Mouse (Mus musculus) thymus, postnatal 10 days (tissue): ENCODE results near the gene Resf1.
A peak's percentile ranks its signal among the peaks of the same experiment; 100 is the strongest.
"Not testable (repeated sequence)": the region's sequence is repeated elsewhere in the genome, so short reads cannot be mapped to it uniquely, and the experiment has no call there.

Source experiments
- DNase-seq, 2 experiments: peaks; one replicate each; pipeline ENCODE4 v3.0.0; 2021; ENCODE audit warnings: low spot score in 2 of 2

The Resf1 gene

GRCm38 (mm10) chr6:149308956-149309932, at the start of gene Resf1:
Resf1 (plus strand) TSS chr6:149309414.
- peak; percentile 82 to 85 for DNase-seq

GRCm38 (mm10) chr6:149260801-149261239, 48.4 kb upstream of the Resf1 start:
- no peak for DNase-seq

GRCm38 (mm10) chr6:149267951-149268350, 41.3 kb upstream of the Resf1 start:
- DNase-seq = no peak

DNA sequence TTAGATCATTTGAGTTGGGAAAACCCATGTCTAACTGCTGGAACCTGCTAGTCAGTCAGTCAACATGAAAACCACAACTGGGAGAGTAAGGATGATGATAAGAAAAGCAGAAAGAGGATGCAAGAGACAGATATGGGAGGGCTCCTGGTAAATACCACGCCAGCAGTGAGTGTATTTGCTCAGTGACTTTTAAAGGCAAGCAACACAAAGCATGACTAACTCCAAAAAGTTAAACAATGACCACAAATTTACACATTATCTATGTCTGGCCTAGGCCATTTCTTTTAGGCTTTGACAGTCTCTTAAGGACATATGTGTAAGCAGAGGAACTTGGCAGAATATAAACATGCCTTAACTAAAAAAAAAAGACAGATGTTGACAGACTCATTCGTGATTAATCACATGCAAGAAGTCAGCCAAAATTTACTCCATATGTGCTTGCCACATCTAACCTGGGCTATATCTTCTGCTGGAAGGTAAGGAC, 30.9 kb upstream of the Resf1 start:
- no peak for DNase-seq

DNA sequence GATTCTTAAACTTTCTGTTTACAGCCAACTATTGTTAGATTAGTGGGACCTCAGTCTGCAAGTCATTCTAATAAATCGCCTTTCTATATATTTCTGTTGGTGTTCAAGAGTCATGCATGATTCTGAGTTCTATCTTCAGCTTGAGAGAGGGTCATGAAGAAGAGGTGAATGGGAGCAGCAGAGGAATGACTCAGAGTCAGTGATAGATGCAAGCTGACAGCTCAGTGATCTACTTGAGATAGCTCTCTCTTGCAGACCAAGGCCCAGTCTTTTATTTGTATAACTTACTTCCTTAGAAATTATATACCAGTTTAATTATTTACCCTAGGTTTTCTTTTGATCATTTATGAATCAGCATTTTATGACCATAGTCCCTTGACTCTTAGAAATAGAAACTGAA, 30.3 kb upstream of the Resf1 start:
- DNase-seq = no peak

- DNase-seq = no peak
Observed at GRCm38 (mm10) chr6:149280511-149280910, 28.7 kb upstream of the Resf1 start.

- DNase-seq = not testable (repeated sequence)
Observed at GRCm38 (mm10) chr6:149288190-149288589, 21.0 kb upstream of the Resf1 start.

GRCm38 (mm10) chr6:149303231-149303630, 6.0 kb upstream of the Resf1 start:
- not testable (repeated sequence) for DNase-seq

DNA sequence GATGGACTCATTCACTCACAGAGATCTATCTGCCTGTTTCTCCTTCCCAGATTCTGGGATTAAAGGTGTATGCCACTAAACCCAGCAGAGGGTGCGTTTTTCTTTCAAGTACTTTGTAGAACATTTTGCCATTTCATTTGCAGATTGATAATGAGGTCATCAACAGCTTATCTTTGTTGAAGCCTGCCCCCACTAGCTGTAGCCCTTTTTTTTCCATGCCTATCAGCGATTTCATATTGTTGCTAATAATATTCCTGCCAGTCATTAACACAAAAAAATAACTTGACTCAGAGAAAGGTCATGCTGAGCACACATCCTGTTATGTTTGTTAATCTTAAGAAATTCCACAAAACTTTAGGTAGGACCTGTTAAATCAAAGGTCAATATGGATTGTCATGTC, 2.1 kb upstream of the Resf1 start:
- no peak for DNase-seq

DNA sequence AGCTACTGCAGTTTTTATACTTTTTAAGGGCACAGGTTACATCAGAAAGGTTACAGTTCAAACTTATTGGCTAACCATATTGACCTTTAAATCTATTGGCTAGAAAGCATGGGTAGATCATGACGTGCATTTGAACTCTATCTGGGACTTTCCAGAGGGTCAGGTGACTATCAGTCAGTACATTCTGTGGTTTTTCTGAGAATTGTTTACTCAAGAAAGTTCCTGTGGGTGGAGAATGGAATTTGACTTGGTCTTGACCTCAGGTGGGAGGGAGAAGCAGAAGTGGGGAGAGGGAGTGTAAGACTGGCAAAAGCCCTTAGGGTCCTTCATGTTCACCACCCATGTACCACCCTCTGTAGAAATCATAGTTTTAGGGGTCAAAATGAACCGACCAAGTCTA, 1.4 kb upstream of the Resf1 start:
- no peak for DNase-seq

DNA sequence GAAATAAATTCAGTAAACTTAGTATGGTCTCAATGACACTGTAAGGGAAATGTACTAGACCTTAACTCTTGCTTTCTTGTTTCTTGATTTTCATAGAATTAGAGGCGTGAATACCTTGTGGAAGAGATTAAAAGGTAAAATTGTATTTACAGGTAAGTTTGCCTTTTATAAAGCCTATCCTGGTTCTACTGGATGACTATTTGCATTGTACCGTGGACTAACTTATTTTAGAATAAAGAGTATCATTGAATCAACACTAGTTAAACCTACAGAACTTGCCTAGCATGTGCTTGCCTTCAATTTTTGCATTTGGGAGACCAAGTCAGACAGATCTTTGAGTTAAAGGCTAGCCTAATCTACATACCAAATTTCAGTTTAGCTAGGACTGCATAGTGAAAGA, 1.0 kb downstream of the Resf1 start:
- no peak for DNase-seq

DNA sequence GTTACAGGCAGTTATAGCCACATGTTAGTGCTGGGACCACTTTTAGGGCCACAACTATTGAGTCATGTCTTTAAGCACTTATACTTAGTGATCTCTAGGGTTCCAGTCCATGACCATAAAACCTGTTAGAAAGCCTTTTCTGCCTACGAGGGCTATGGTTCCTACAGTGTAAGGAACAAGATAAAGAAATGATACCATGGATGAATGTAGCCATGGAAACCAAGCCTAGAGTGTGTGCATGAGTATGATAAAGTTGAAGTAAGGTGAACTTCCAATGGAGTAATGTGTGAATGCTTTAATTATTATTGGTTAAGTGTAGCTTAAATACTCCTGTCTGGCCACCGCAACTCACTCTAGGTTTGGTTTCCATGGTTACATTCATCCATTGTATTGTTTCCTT, 1.8 kb downstream of the Resf1 start:
- DNase-seq = no peak

GRCm38 (mm10) chr6:149311778-149312177, 2.6 kb downstream of the Resf1 start:
- no peak for DNase-seq

DNA sequence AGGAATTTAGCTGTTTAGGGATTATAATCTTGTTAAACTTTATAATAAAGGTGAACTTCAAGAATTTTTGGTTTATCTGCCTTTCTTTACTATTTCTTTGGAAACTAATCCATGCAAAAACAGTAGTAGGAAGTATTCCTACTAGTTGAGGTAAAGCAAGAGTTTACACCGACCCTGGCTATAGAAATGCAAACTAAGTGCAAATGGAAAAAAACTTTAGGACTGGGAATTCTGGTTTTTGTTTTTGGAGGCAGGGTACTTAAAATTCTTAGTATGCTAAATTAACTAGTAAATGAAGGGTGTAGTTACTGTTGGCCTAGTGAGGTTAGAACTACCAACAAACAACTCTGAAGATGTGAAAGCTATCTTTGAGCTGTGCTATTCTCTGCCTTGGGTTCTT, 3.0 kb downstream of the Resf1 start:
- DNase-seq = no peak

- DNase-seq = no peak
Observed at GRCm38 (mm10) chr6:149314918-149315317, 5.7 kb downstream of the Resf1 start.

DNA sequence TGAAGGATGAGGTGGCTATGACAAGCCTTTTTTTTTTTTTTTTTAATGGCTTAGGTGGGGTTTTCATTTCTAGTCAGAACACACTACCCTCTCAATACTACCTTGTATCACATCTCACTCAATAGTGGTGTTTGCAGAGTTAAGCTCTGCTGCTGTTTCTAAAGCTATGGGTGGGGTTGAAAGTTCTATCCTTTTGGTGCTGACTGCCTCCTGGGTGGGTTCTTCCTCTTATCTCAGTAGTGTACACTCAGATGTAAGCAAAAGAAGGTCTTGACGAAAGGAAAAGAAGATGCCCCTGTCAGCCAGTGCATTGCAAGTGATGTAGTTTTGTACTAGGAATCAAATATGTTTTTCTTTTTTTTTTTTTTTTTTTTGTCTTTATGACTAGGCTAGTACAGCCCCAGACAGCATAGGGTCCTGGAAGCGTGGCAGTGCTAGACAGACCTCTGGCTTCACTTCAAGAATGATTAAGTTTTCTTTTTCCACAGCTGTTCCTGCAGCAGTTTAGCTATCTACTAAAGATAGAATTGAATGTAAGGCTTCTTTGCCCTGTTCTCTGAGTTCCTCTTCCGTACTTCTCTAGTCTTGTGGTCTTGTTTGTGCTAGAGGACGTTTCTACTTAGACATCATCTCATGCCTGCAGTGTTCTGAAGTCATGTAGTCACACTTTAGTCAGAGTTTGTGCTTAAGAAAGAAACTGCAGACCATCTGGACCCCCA, 14.5 kb downstream of the Resf1 start:
- no peak for DNase-seq

DNA sequence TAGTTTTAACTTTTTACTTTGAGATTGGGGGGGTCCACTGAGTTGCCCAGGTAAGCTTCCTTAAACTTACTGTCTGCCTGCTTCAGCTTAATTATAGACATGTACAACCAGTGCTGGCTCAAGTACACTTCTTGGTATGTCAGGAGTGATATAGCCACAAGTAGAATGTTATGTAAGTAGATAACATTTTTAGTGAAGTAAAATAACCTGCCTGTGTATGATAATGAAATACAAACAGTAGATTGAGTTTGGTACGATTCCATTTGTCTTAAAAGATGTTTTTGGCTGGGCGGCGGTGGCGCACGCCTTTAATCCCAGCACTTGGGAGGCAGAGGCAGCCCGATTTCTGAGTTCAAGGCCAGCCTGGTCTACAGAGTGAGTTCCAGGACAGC, 15.0 kb downstream of the Resf1 start:
- DNase-seq = no peak

- no peak for DNase-seq
Observed at GRCm38 (mm10) chr6:149329071-149329470, 19.9 kb downstream of the Resf1 start.

- DNase-seq = no peak
Observed at GRCm38 (mm10) chr6:149330332-149330731, 21.1 kb downstream of the Resf1 start.

- no peak for DNase-seq
Observed at GRCm38 (mm10) chr6:149333036-149333435, 23.8 kb downstream of the Resf1 start.

DNA sequence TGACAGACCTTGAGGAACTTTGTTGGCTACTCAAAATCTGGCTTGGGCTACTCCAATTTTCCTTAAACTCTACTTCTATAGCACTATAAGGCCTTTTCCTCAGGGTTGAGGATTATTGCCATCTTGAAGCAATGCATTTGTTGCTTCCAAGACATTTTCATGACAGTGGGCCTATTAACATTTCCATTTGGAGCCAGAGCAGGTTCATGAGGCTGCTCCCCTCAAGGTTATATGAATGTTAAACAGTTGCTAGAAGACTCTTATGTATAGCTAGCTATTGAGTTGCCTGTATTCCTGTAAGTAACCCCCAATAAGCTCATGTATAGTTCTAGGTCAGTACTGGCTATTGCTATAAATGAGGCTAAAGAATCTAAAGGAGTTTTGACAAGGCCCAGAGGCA, 28.8 kb downstream of the Resf1 start:
- no peak for DNase-seq

GRCm38 (mm10) chr6:149338622-149339021, 29.4 kb downstream of the Resf1 start:
- no peak for DNase-seq

DNA sequence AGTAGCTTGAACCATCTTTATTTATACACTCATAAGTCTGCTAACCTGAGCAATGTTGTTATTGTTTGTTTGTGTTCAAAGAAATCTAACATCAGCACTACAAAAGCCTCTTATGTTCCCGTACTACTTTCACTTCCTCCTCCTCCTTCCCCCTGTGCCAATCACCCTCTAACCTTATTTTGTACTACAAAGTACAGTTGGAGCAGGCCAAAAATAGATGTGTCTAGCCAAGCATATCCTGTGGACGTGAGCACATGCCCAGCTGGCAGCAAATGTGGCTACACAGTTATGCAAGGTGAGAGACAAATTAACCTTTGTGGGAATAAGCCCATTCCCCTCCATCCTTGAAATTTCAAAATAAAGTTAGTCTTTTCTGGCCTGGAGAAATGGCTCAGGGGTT, 34.6 kb downstream of the Resf1 start:
- DNase-seq = no peak
